Mouse (Mus musculus): Measurements from ENCODE around the gene Vax2. TPM values are rescaled to one million over a fixed set of nuclear protein-coding genes. Genes with fewer than 3 reads are reported as not detected.

The Vax2 gene
- polyA plus RNA-seq, 1 experiment from 2014 or later, result not detected

DNA sequence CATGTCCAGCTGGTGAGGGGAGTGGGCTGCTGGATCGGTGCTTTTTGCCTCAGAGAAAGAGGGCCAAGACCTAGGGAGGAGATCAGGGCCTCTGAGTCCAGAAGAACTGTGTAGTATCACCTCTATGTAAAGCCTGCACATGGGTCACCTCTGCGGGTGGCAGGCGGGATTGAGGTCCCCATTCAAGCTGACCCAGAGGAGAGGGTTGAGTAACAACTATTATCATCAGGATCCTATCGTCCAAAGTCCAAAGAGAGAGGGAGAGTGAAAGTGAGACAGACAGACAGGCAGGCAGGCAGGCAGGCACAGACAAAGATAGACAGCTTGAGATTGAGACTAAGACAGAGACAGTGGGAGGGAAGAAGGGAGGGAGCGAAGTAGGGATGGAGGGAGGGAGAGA is 32.1 kb downstream of the Vax2 start:
- no peak for ATAC-seq (replicated peaks; ENCODE audit: extremely low read depth, insufficient read depth, low FRiP score)
- H3K36me3 ChIP-seq (ENCODE audit: control insufficient read depth, insufficient read depth), result no peaks in the 10 kb centered on the region
- H3K4me1 ChIP-seq (ENCODE audit: control insufficient read depth, insufficient read depth, low read length), result peaks cover 4% of the 10 kb centered on the region; the same call in 1 of the 2 replicates
- H3K9ac ChIP-seq (ENCODE audit: low read length), result no peak overlapping the region
- H3K4me2 ChIP-seq (ENCODE audit: low read depth, low read length), result no peak overlapping the region
- H3K27ac ChIP-seq (ENCODE audit: low read length), result no peak overlapping the region
- H3K4me3 ChIP-seq (ENCODE audit: low read length), result no peak overlapping the region
- no peaks in the 10 kb centered on the region; the same call in 1 of the 2 replicates for H3K9me3 ChIP-seq (replicated peaks; ENCODE audit: control insufficient read depth, low read length)
- H3K27me3 ChIP-seq (ENCODE audit: control insufficient read depth, insufficient read depth, low read length), result peaks cover 13% of the 10 kb centered on the region
- WGBS, result 52% methylated on average over 5 of the region's 5 CpGs

DNA sequence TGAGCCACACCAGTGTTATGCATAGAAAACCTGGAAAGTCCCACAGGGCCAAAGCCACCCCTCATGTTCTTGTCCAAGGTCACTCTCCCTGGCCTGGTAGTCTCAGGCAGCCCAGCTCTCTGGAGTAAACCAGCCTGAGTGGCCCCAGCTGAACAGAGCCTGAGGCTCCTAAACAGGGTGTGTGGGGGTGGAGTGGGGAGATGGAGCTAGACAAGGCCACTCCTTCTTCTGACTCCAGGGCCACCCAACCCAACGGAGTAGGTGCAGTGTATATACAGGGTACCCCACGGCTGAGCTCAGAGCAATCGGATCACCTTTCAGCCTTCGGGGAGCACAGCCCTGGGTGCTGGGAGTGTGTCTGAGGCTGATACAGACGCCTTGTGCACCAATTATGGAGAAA is 33.1 kb downstream of the Vax2 start:
- Histone ChIP-seq H3K9me3 (replicated peaks; ENCODE audit: control insufficient read depth, low read length) (no peaks in the 10 kb centered on the region; the same call in 1 of the 2 replicates), H3K27ac (ENCODE audit: low read length) (no peak overlapping the region), H3K36me3 (ENCODE audit: control insufficient read depth, insufficient read depth) (no peaks in the 10 kb centered on the region), H3K9ac (ENCODE audit: low read length) (no peak overlapping the region), H3K27me3 (ENCODE audit: control insufficient read depth, insufficient read depth, low read length) (peaks cover 15% of the 10 kb centered on the region), H3K4me2 (ENCODE audit: low read depth, low read length) (no peak overlapping the region), H3K4me3 (ENCODE audit: low read length) (no peak overlapping the region), H3K4me1 (ENCODE audit: control insufficient read depth, insufficient read depth, low read length) (no peaks in the 10 kb centered on the region)
- no peak for ATAC-seq (replicated peaks; ENCODE audit: extremely low read depth, insufficient read depth, low FRiP score)
- 72% methylated on average over 5 of the region's 5 CpGs for WGBS

DNA sequence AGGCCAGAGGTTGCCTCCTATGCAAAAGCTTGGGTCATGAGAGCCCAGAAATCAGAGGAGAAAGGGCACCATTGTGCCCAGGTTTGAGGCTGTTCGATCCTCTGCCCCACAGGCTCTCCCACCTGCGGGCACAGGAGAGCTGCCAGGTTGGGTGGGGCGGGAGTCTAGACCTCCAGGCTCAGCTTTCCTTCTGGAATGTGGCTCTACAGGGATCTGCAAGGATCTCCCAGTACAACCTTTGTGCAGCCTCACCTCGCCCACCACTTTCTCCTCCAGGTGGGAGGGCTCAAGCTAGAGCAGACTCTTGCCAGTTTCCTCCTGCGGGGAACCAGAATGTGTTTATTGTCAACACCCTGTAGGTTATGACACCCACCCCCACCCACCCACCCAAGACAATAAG is 33.5 kb downstream of the Vax2 start:
- no peak for ATAC-seq (replicated peaks; ENCODE audit: extremely low read depth, insufficient read depth, low FRiP score)
- Histone ChIP-seq H3K4me3 (ENCODE audit: low read length) (no peak overlapping the region), H3K4me2 (ENCODE audit: low read depth, low read length) (no peak overlapping the region), H3K9ac (ENCODE audit: low read length) (no peak overlapping the region), H3K4me1 (ENCODE audit: control insufficient read depth, insufficient read depth, low read length) (no peaks in the 10 kb centered on the region), H3K27me3 (ENCODE audit: control insufficient read depth, insufficient read depth, low read length) (peaks cover 15% of the 10 kb centered on the region), H3K27ac (ENCODE audit: low read length) (no peak overlapping the region), H3K36me3 (ENCODE audit: control insufficient read depth, insufficient read depth) (no peaks in the 10 kb centered on the region), H3K9me3 (replicated peaks; ENCODE audit: control insufficient read depth, low read length) (no peaks in the 10 kb centered on the region; the same call in 1 of the 2 replicates)
- WGBS, result 71% methylated on average over 5 of the region's 5 CpGs

DNA sequence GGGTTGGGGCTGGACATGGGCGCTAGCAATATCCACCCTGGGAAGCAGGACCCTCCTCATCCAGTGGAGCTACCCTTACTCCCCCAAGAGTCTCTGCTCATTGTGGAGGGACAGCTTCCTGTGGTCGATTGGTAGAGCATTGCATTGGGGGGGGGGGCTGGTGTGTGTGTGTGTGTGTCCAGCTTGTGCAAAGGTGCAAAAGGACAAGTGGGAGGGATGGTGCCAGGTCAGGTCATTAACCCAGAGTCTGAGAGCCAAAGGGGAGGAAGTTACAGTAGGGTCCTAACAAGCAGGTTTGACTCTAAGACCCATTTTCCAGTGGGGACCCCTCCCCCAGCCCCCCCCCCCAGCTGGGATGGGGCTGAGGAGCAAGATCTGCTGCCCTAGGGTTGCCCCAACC is 34.4 kb downstream of the Vax2 start:
- Histone ChIP-seq H3K4me3 (ENCODE audit: low read length) (no peak overlapping the region), H3K27me3 (ENCODE audit: control insufficient read depth, insufficient read depth, low read length) (peaks cover 15% of the 10 kb centered on the region), H3K27ac (ENCODE audit: low read length) (no peak overlapping the region), H3K9ac (ENCODE audit: low read length) (no peak overlapping the region), H3K36me3 (ENCODE audit: control insufficient read depth, insufficient read depth) (no peaks in the 10 kb centered on the region), H3K4me2 (ENCODE audit: low read depth, low read length) (no peak overlapping the region), H3K9me3 (replicated peaks; ENCODE audit: control insufficient read depth, low read length) (no peaks in the 10 kb centered on the region), H3K4me1 (ENCODE audit: control insufficient read depth, insufficient read depth, low read length) (no peaks in the 10 kb centered on the region)
- 44% methylated on average over 2 of the region's 2 CpGs for WGBS
- no peak for ATAC-seq (replicated peaks; ENCODE audit: extremely low read depth, insufficient read depth, low FRiP score)

- no peak for ATAC-seq (replicated peaks; ENCODE audit: extremely low read depth, insufficient read depth, low FRiP score)
- WGBS, result 56% methylated on average over 3 of the region's 3 CpGs
- Histone ChIP-seq H3K27me3 (ENCODE audit: control insufficient read depth, insufficient read depth, low read length) (peaks cover 18% of the 10 kb centered on the region), H3K4me2 (ENCODE audit: low read depth, low read length) (no peak overlapping the region), H3K36me3 (ENCODE audit: control insufficient read depth, insufficient read depth) (no peaks in the 10 kb centered on the region), H3K4me3 (ENCODE audit: low read length) (no peak overlapping the region), H3K9me3 (replicated peaks; ENCODE audit: control insufficient read depth, low read length) (no peaks in the 10 kb centered on the region), H3K27ac (ENCODE audit: low read length) (no peak overlapping the region), H3K9ac (ENCODE audit: low read length) (no peak overlapping the region), H3K4me1 (ENCODE audit: control insufficient read depth, insufficient read depth, low read length) (no peaks in the 10 kb centered on the region)
Measured at GRCm38 (mm10) chr6:83749286-83749685, 38.2 kb downstream of the Vax2 start.

- WGBS, result 6% methylated on average over 11 of the region's 11 CpGs
- Histone ChIP-seq H3K4me3 (ENCODE audit: low read length) (no peak overlapping the region), H3K9ac (ENCODE audit: low read length) (no peak overlapping the region), H3K9me3 (replicated peaks; ENCODE audit: control insufficient read depth, low read length) (no peaks in the 10 kb centered on the region), H3K4me1 (ENCODE audit: control insufficient read depth, insufficient read depth, low read length) (no peaks in the 10 kb centered on the region), H3K27me3 (ENCODE audit: control insufficient read depth, insufficient read depth, low read length) (peaks cover 18% of the 10 kb centered on the region), H3K4me2 (ENCODE audit: low read depth, low read length) (peak overlapping the region; percentile 29; the same call in 1 of the 2 replicates), H3K36me3 (ENCODE audit: control insufficient read depth, insufficient read depth) (no peaks in the 10 kb centered on the region), H3K27ac (ENCODE audit: low read length) (no peak overlapping the region)
- ATAC-seq (replicated peaks; ENCODE audit: extremely low read depth, insufficient read depth, low FRiP score), result no peak
Measured at GRCm38 (mm10) chr6:83750171-83750684, 39.2 kb downstream of the Vax2 start.

GRCm38 (mm10) chr6:83756051-83756450 is 45.0 kb downstream of the Vax2 start:
- H3K27me3 ChIP-seq (ENCODE audit: control insufficient read depth, insufficient read depth, low read length), result peaks cover 53% of the 10 kb centered on the region
- 64% methylated on average over 9 of the region's 9 CpGs for WGBS

GRCm38 (mm10) chr6:83762344-83762743 is 51.3 kb downstream of the Vax2 start, which contains the start of gene Ankrd53:
TSS of gene Ankrd53 (plus strand) at chr6:83762644.
- ATAC-seq (replicated peaks; ENCODE audit: extremely low read depth, insufficient read depth, low FRiP score), result no peak
- Histone ChIP-seq H3K9ac (ENCODE audit: low read length) (peak within 1 kb of the TSS; percentile 8), H3K4me1 (ENCODE audit: control insufficient read depth, insufficient read depth, low read length) (peaks cover 6% of the 10 kb centered on the region), H3K4me2 (ENCODE audit: low read depth, low read length) (peak within 1 kb of the TSS; percentile 61), H3K36me3 (ENCODE audit: control insufficient read depth, insufficient read depth) (no peaks in the 10 kb centered on the region), H3K9me3 (replicated peaks; ENCODE audit: control insufficient read depth, low read length) (no peaks in the 10 kb centered on the region), H3K27me3 (ENCODE audit: control insufficient read depth, insufficient read depth, low read length) (peaks cover 40% of the 10 kb centered on the region), H3K4me3 (ENCODE audit: low read length) (peak within 1 kb of the TSS; percentile 36), H3K27ac (ENCODE audit: low read length) (no peak within 1 kb of the TSS)
- 32% methylated on average over 6 of the region's 6 CpGs for WGBS

More at GRCm38 (mm10) chr6:83756051-83756450, 45.0 kb downstream of the Vax2 start:
- H3K9ac ChIP-seq (ENCODE audit: low read length), result no peak overlapping the region
- H3K9me3 ChIP-seq (replicated peaks; ENCODE audit: control insufficient read depth, low read length), result no peaks in the 10 kb centered on the region
- H3K36me3 ChIP-seq (ENCODE audit: control insufficient read depth, insufficient read depth), result no peaks in the 10 kb centered on the region
- no peak overlapping the region for H3K4me3 ChIP-seq (ENCODE audit: low read length)
- ATAC-seq (replicated peaks; ENCODE audit: extremely low read depth, insufficient read depth, low FRiP score), result no peak
- H3K4me1 ChIP-seq (ENCODE audit: control insufficient read depth, insufficient read depth, low read length), result no peaks in the 10 kb centered on the region
- H3K27ac ChIP-seq (ENCODE audit: low read length), result no peak overlapping the region
- no peak overlapping the region for H3K4me2 ChIP-seq (ENCODE audit: low read depth, low read length)

DNA sequence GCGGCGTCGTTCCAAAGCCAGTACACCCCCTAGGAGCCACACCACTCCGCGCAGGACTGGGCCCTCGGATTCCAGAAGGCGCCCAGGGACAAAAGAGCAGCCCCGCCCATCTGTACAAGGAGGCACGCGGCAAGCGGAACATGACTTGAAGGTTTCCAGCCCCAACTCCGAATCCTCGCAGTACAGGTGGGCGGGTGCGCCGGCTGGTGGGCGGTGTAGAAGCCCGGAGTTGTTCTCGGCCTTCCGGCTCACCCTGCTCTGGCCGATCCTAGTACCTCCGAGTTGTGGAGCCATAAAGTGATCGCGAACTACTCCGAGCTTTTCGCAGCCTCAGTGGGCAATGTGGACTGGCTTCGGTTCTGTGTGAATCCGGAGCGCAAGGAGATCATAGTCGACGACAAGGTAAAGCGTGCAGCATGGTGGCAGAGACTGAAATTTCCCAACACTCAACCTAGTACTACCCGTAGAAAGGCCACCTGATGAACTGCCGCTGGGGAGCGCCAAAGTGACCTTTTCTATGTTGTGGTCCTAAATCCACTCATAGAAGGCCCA is 51.9 kb downstream of the Vax2 start:
- peak; percentile 24; the same call in 1 of the 2 replicates for ATAC-seq (replicated peaks; ENCODE audit: extremely low read depth, insufficient read depth, low FRiP score)
- Histone ChIP-seq H3K36me3 (ENCODE audit: control insufficient read depth, insufficient read depth) (no peaks in the 10 kb centered on the region), H3K27ac (ENCODE audit: low read length) (no peak overlapping the region), H3K27me3 (ENCODE audit: control insufficient read depth, insufficient read depth, low read length) (peaks cover 34% of the 10 kb centered on the region), H3K4me3 (ENCODE audit: low read length) (peak overlapping the region; percentile 36), H3K9ac (ENCODE audit: low read length) (peak overlapping the region; percentile 8), H3K9me3 (replicated peaks; ENCODE audit: control insufficient read depth, low read length) (no peaks in the 10 kb centered on the region), H3K4me2 (ENCODE audit: low read depth, low read length) (peak overlapping the region; percentile 61), H3K4me1 (ENCODE audit: control insufficient read depth, insufficient read depth, low read length) (peaks cover 7% of the 10 kb centered on the region)
- WGBS, result 1% methylated on average over 35 of the region's 35 CpGs

All from heart, embryonic 16.5 days (tissue).